Mouse (Mus musculus) myocyte (in vitro differentiated cells): ENCODE data around the gene Atraid.

Experiments used
- MAX ChIP-seq: IDR thresholded peaks from one replicate; pipeline ENCODE4 v1.6.1; 2011; ENCODE audit warnings: low read depth, mild to moderate bottlenecking, control low read depth
- POLR2A ChIP-seq: IDR thresholded peaks from one replicate; pipeline ENCODE4 v1.6.1; 2011; ENCODE audit warnings: low read depth, mild to moderate bottlenecking, control low read depth, moderate library complexity; ENCODE audit not compliant: insufficient read length
- USF1 ChIP-seq: IDR thresholded peaks from one replicate; pipeline ENCODE4 v1.6.1; 2011; ENCODE audit warnings: low read depth, mild to moderate bottlenecking, control low read depth, moderate library complexity

- TF ChIP-seq MAX (no peak), POLR2A (no peak), USF1 (no peak)
Observed at GRCm38 (mm10) chr5:31001560-31001959, 46.6 kb upstream of the Atraid start.
